Mouse (Mus musculus): ENCODE results near the gene 4930415O20Rik. TPM values are rescaled to one million over a fixed set of nuclear protein-coding genes. Genes with fewer than 3 reads are reported as not detected.

The 4930415O20Rik gene
- polyA plus RNA-seq, 1 experiment = 0.10 TPM

DNA sequence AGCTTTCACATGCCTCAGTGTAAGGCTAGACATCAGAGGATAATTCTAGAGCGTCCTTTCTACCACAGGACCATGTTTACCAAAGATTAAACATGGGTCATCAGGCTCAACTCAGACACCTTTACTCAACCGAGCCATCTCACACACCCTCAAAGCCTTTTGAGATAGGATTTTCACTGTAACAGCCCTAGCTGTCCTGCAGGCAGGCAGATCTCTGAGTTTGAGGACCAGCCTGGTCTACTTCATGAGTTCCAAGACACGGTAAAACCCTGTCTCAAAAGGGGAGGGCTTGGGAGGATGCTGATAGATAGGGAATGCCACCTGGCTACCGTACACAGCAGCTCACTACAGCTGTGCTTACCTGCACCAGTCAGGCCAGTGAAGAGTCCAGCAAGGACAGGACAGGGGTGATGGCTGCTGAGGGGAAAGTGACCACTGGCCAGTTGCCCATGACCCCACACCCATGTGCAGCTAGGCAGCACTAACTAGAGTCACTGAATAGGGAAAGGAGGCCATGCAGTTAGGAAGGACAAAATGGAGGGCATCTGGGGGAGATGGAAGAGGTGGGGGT lies 924 bp upstream of the 4930415O20Rik start:
- Histone ChIP-seq H3K4me3 (no peak overlapping the region), H3K4me2 (ENCODE audit: low read depth) (no peak overlapping the region), H3K36me3 (ENCODE audit: control insufficient read depth, insufficient read depth) (peaks cover under 1% of the 10 kb centered on the region), H3ac (ENCODE audit: control insufficient read depth, insufficient read length) (no peak overlapping the region), H3K79me2 (ENCODE audit: control insufficient read depth, insufficient read depth) (peaks cover 41% of the 10 kb centered on the region), H3K27me3 (ENCODE audit: control insufficient read depth, insufficient read depth, insufficient read length) (no peaks in the 10 kb centered on the region)
- TF ChIP-seq REST (IDR thresholded peaks at IDR 0.05; ENCODE audit: insufficient read depth, insufficient read length) = no peak
- no peak for TF ChIP-seq TCF12 (IDR thresholded peaks at IDR 0.05; ENCODE audit: insufficient read depth, poor library complexity, severe bottlenecking)
- no peak for TF ChIP-seq TCF3 (IDR thresholded peaks at IDR 0.05; ENCODE audit: insufficient read length, low read depth)
- no peak for TF ChIP-seq MYOG (IDR thresholded peaks at IDR 0.05; ENCODE audit: control insufficient read depth in 1 of 3, insufficient read depth in 1 of 3, insufficient read length in 2 of 3, low read depth in 2 of 3)
- TF ChIP-seq E2F4 (IDR thresholded peaks at IDR 0.05; ENCODE audit: insufficient read depth) = no peak
- TF ChIP-seq CEBPB (IDR thresholded peaks at IDR 0.05; ENCODE audit: insufficient read depth, poor library complexity, severe bottlenecking) = no peak
- peak; percentile 54 for TF ChIP-seq POLR2A (IDR thresholded peaks at IDR 0.05; ENCODE audit: insufficient read length, low read depth)
- TF ChIP-seq POLR2AphosphoS2 (IDR thresholded peaks at IDR 0.05; ENCODE audit: insufficient read length, low read depth) = peak; percentile 88
- TF ChIP-seq USF1 (IDR thresholded peaks at IDR 0.05; ENCODE audit: low read depth) = no peak
- TF ChIP-seq MAX (IDR thresholded peaks at IDR 0.05; ENCODE audit: low read depth) = no peak
- TF ChIP-seq MYOD1 (IDR thresholded peaks at IDR 0.05; ENCODE audit: control insufficient read depth in 1 of 3, insufficient read length in 2 of 3, low read depth in 2 of 3) = no peak
- TF ChIP-seq SRF (IDR thresholded peaks at IDR 0.05; ENCODE audit: control insufficient read depth, insufficient read length, low read depth) = no peak

DNA sequence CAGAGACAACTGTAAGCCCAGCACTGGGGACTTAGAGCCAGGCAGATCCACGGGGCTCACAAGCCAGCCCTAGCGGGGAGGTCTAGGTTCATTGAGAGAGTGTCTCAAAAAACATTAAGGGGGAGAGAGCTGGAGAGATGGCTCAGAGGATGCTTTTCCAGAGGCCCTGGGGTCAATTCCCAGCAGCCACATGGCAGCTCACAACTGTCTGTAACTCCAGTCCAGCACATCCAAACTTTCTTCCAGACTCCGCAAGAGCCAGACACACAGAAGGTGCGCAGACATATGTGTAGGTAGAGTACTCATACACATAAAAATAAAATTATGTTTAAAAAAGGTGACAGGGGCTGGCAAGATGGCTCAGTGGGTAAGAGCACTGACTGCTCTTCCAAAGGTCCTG lies 2.5 kb downstream of the 4930415O20Rik start:
- H3K4me2 ChIP-seq (ENCODE audit: low read depth) = no peak overlapping the region
- no peak overlapping the region for H3K4me3 ChIP-seq
- H3ac ChIP-seq (ENCODE audit: control insufficient read depth, insufficient read length) = no peak overlapping the region
- H3K79me2 ChIP-seq (ENCODE audit: control insufficient read depth, insufficient read depth) = peaks cover 10% of the 10 kb centered on the region
- no peaks in the 10 kb centered on the region for H3K36me3 ChIP-seq (ENCODE audit: control insufficient read depth, insufficient read depth)
- no peak for TF ChIP-seq TCF12 (IDR thresholded peaks at IDR 0.05; ENCODE audit: insufficient read depth, poor library complexity, severe bottlenecking)
- TF ChIP-seq CEBPB (IDR thresholded peaks at IDR 0.05; ENCODE audit: insufficient read depth, poor library complexity, severe bottlenecking) = no peak
- TF ChIP-seq REST (IDR thresholded peaks at IDR 0.05; ENCODE audit: insufficient read depth, insufficient read length) = no peak
- no peak for TF ChIP-seq MYOD1 (IDR thresholded peaks at IDR 0.05; ENCODE audit: control insufficient read depth in 1 of 3, insufficient read length in 2 of 3, low read depth in 2 of 3)
- no peak for TF ChIP-seq TCF3 (IDR thresholded peaks at IDR 0.05; ENCODE audit: insufficient read length, low read depth)
- no peak for TF ChIP-seq E2F4 (IDR thresholded peaks at IDR 0.05; ENCODE audit: insufficient read depth)
- no peak for TF ChIP-seq POLR2AphosphoS2 (IDR thresholded peaks at IDR 0.05; ENCODE audit: insufficient read length, low read depth)
- no peak for TF ChIP-seq SRF (IDR thresholded peaks at IDR 0.05; ENCODE audit: control insufficient read depth, insufficient read length, low read depth)
- TF ChIP-seq POLR2A (IDR thresholded peaks at IDR 0.05; ENCODE audit: insufficient read length, low read depth) = no peak
- TF ChIP-seq MAX (IDR thresholded peaks at IDR 0.05; ENCODE audit: low read depth) = no peak
- H3K27me3 ChIP-seq (ENCODE audit: control insufficient read depth, insufficient read depth, insufficient read length) = no peaks in the 10 kb centered on the region

DNA sequence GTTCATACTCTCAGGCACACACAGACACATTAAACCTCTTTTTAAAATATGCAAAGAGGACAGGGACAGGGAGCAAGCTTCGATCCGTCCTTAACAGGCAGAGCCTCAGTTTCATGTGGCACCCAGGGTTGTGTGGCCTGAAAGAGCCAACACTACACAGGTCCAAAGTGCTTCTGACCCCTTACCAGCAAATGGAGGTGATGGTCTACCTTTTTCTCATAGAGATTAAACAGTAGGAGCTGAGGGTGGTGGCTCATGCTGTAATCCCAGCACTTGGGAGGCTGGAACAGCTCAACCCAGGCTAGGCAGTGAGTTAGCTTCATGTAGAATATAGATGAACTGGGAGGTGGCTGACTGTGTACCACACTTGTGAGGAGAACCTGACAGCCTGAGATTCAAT lies 8.5 kb downstream of the 4930415O20Rik start:
- Histone ChIP-seq H3ac (ENCODE audit: control insufficient read depth, insufficient read length) (no peak overlapping the region), H3K4me3 (no peak overlapping the region), H3K36me3 (ENCODE audit: control insufficient read depth, insufficient read depth) (no peaks in the 10 kb centered on the region), H3K79me2 (ENCODE audit: control insufficient read depth, insufficient read depth) (no peaks in the 10 kb centered on the region), H3K4me2 (ENCODE audit: low read depth) (no peak overlapping the region), H3K27me3 (ENCODE audit: control insufficient read depth, insufficient read depth, insufficient read length) (no peaks in the 10 kb centered on the region)
- TF ChIP-seq MYOD1 (IDR thresholded peaks at IDR 0.05; ENCODE audit: control insufficient read depth in 1 of 3, insufficient read length in 2 of 3, low read depth in 2 of 3) (no peak), TCF12 (IDR thresholded peaks at IDR 0.05; ENCODE audit: insufficient read depth, poor library complexity, severe bottlenecking) (no peak), E2F4 (IDR thresholded peaks at IDR 0.05; ENCODE audit: insufficient read depth) (no peak), POLR2A (IDR thresholded peaks at IDR 0.05; ENCODE audit: insufficient read length, low read depth) (no peak), TCF3 (IDR thresholded peaks at IDR 0.05; ENCODE audit: insufficient read length, low read depth) (no peak), MYOG (IDR thresholded peaks at IDR 0.05; ENCODE audit: control insufficient read depth in 1 of 3, insufficient read depth in 1 of 3, insufficient read length in 2 of 3, low read depth in 2 of 3) (no peak), SRF (IDR thresholded peaks at IDR 0.05; ENCODE audit: control insufficient read depth, insufficient read length, low read depth) (no peak), USF1 (IDR thresholded peaks at IDR 0.05; ENCODE audit: low read depth) (no peak), POLR2AphosphoS2 (IDR thresholded peaks at IDR 0.05; ENCODE audit: insufficient read length, low read depth) (no peak), REST (IDR thresholded peaks at IDR 0.05; ENCODE audit: insufficient read depth, insufficient read length) (no peak), CEBPB (IDR thresholded peaks at IDR 0.05; ENCODE audit: insufficient read depth, poor library complexity, severe bottlenecking) (no peak), MAX (IDR thresholded peaks at IDR 0.05; ENCODE audit: low read depth) (no peak)

DNA sequence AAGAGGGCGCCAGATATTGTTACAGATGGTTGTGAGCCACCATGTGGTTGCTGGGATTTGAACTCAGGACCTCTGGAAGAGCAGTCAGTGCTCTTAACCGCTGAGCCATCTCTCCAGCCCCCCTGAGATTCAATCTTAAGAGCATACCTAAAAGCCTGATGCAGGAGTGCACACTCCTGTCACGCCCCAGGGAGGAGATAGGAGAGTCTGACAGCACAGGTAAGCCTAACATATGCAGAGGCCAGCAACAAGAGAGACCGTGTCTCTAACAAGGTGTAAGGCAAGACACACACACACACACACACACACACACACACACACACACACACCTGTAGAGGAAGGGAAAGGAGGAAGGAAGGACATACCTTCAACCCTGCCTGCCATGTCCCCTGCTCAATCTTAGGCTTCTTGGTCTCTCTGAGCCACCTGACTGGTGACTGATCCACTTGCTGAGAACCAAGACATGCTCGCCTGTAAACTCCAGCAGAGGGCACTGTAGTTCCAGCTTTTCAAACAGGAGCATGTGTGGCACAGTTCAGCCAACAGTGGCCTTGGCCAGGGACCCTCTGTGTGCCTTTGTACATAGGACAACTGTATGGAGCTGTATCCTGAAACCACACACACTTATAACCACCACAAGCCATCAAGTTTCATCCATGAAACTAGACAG lies 9.1 kb downstream of the 4930415O20Rik start:
- Histone ChIP-seq H3K36me3 (ENCODE audit: control insufficient read depth, insufficient read depth) (no peaks in the 10 kb centered on the region), H3K79me2 (ENCODE audit: control insufficient read depth, insufficient read depth) (no peaks in the 10 kb centered on the region), H3K4me2 (ENCODE audit: low read depth) (no peak overlapping the region), H3K4me3 (no peak overlapping the region), H3ac (ENCODE audit: control insufficient read depth, insufficient read length) (no peak overlapping the region), H3K27me3 (ENCODE audit: control insufficient read depth, insufficient read depth, insufficient read length) (no peaks in the 10 kb centered on the region)
- TF ChIP-seq USF1 (IDR thresholded peaks at IDR 0.05; ENCODE audit: low read depth) = no peak
- no peak for TF ChIP-seq REST (IDR thresholded peaks at IDR 0.05; ENCODE audit: insufficient read depth, insufficient read length)
- no peak for TF ChIP-seq CEBPB (IDR thresholded peaks at IDR 0.05; ENCODE audit: insufficient read depth, poor library complexity, severe bottlenecking)
- no peak for TF ChIP-seq TCF12 (IDR thresholded peaks at IDR 0.05; ENCODE audit: insufficient read depth, poor library complexity, severe bottlenecking)
- TF ChIP-seq POLR2A (IDR thresholded peaks at IDR 0.05; ENCODE audit: insufficient read length, low read depth) = no peak
- no peak for TF ChIP-seq TCF3 (IDR thresholded peaks at IDR 0.05; ENCODE audit: insufficient read length, low read depth)
- TF ChIP-seq MYOD1 (IDR thresholded peaks at IDR 0.05; ENCODE audit: control insufficient read depth in 1 of 3, insufficient read length in 2 of 3, low read depth in 2 of 3) = no peak
- no peak for TF ChIP-seq E2F4 (IDR thresholded peaks at IDR 0.05; ENCODE audit: insufficient read depth)
- no peak for TF ChIP-seq MAX (IDR thresholded peaks at IDR 0.05; ENCODE audit: low read depth)
- TF ChIP-seq MYOG (IDR thresholded peaks at IDR 0.05; ENCODE audit: control insufficient read depth in 1 of 3, insufficient read depth in 1 of 3, insufficient read length in 2 of 3, low read depth in 2 of 3) = no peak
- no peak for TF ChIP-seq POLR2AphosphoS2 (IDR thresholded peaks at IDR 0.05; ENCODE audit: insufficient read length, low read depth)
- TF ChIP-seq SRF (IDR thresholded peaks at IDR 0.05; ENCODE audit: control insufficient read depth, insufficient read length, low read depth) = no peak
